8 mouse cellular contexts compared by ENCODE assay signal in the genomic region with DNA sequence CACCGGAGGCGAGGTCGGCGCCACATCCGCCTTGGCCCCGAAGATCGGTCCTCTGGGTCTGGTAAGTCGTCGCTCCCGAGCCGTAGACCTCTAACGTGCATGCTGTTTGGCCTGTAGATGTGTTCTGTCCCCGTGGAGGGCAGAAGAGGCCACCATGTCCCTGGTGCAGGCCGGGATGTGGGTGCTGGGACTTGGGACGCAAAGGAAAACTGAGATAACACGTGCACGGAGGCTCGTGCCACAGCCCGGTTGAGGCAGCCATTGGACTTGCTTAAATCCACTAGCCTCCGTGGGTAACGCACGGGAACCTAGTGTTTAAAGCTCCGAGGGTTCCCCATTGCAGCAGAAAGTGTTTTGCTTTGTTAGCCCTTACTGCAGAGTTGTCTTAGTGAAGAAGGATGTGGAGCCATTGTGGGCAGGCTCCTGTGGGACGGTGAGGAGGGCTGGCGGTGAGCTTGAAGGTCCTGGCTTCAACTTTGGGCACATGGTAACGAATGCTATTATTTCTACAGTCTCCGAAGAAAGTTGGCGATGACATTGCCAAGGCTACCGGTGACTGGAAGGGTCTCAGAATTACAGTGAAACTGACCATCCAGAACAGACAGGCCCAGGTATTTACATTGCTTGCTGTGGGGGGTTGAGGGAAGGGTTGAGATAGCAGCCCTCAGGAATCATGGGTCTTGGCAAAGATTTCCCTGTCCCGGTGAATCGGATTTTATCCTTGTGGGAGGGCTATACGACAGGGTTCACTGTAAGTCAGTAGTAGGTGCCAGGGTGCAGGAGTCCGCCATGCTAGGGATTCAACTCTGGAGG. TPM values are rescaled to one million over a fixed set of nuclear protein-coding genes. Genes with fewer than 3 reads are reported as not detected.
DNase-seq lines count a peak whose midpoint lies in the region; ATAC-seq and TF ChIP-seq lines count a peak whose summit lies in the region.

No protein-coding gene starts in this region.

- H3K36me3 ChIP-seq in heart, embryonic 10.5 days: peaks cover 35% of the 10 kb centered on the region
- peaks cover 20% of the 10 kb centered on the region for H3K36me3 ChIP-seq in hindbrain, postnatal 0 days (ENCODE audit: insufficient read depth, low read length)
- H3K36me3 ChIP-seq in midbrain, embryonic 15.5 days (replicated peaks): peaks cover 6% of the 10 kb centered on the region; the same call in 1 of the 2 replicates

- H3K9ac ChIP-seq in hindbrain, postnatal 0 days (replicated peaks; ENCODE audit: low read length): peak overlapping the region; percentile 81
- H3K9ac ChIP-seq in midbrain, embryonic 15.5 days: peak overlapping the region; percentile 66

- DNase-seq in heart, embryonic 10.5 days (ENCODE audit: low spot score): no peak
- DNase-seq in heart, adult 8-10 months (ENCODE audit: low spot score): no peak
- peak; percentile 60 for DNase-seq in 416B (ENCODE audit: low read depth)
- DNase-seq in hindbrain, postnatal 0 days (ENCODE audit: low spot score): peak; percentile 27
- DNase-seq in left cerebral cortex, adult 8-10 months (ENCODE audit: low spot score in 2 of 2): no peak
- no peak for DNase-seq in frontal cortex, postnatal 25 days (ENCODE audit: low spot score in 2 of 2)

- no peaks in the 10 kb centered on the region for H3K9me3 ChIP-seq in heart, embryonic 10.5 days
- no peaks in the 10 kb centered on the region for H3K9me3 ChIP-seq in hindbrain, postnatal 0 days (ENCODE audit: low read length)
- no peaks in the 10 kb centered on the region for H3K9me3 ChIP-seq in midbrain, embryonic 15.5 days

- no peak; the same call in 1 of the 2 replicates for ATAC-seq in hindbrain, postnatal 0 days
- peak; percentile 1; the same call in 1 of the 2 replicates for ATAC-seq in midbrain, embryonic 15.5 days (replicated peaks)

- H3K27ac ChIP-seq in heart, embryonic 10.5 days: peak overlapping the region; percentile 96
- peak overlapping the region; percentile 6; the same call in 1 of the 2 replicates for H3K27ac ChIP-seq in brown adipose tissue, adult 24 weeks (replicated peaks; ENCODE audit: low read depth, low read length)
- peak overlapping the region; percentile 88 for H3K27ac ChIP-seq in hindbrain, postnatal 0 days
- H3K27ac ChIP-seq in midbrain, embryonic 15.5 days: peak overlapping the region; percentile 76

- H3K4me1 ChIP-seq in heart, embryonic 10.5 days: peaks cover 36% of the 10 kb centered on the region
- H3K4me1 ChIP-seq in brown adipose tissue, adult 24 weeks (ENCODE audit: control insufficient read depth, insufficient read depth, insufficient read length, low read length): peaks cover 4% of the 10 kb centered on the region; the same call in 1 of the 2 replicates
- peaks cover 14% of the 10 kb centered on the region for H3K4me1 ChIP-seq in hindbrain, postnatal 0 days (ENCODE audit: insufficient read depth, low read length)
- H3K4me1 ChIP-seq in midbrain, embryonic 15.5 days: peaks cover 40% of the 10 kb centered on the region

- peak overlapping the region; percentile 89 for H3K4me3 ChIP-seq in heart, embryonic 10.5 days
- peak overlapping the region; percentile 59 for H3K4me3 ChIP-seq in brown adipose tissue, adult 24 weeks (ENCODE audit: insufficient read depth, low read depth, low read length)
- peak overlapping the region; percentile 61 for H3K4me3 ChIP-seq in hindbrain, postnatal 0 days (ENCODE audit: low read length)
- peak overlapping the region; percentile 76 for H3K4me3 ChIP-seq in midbrain, embryonic 15.5 days

- TF ChIP-seq CTCF in hindbrain, postnatal 0 days (IDR thresholded peaks at IDR 0.05; ENCODE audit: low read depth): no peak

- H3K27me3 ChIP-seq in heart, embryonic 10.5 days (ENCODE audit: insufficient read depth, poor library complexity, severe bottlenecking): no peaks in the 10 kb centered on the region
- no peaks in the 10 kb centered on the region for H3K27me3 ChIP-seq in hindbrain, postnatal 0 days (ENCODE audit: insufficient read depth, low read length)
- no peaks in the 10 kb centered on the region for H3K27me3 ChIP-seq in midbrain, embryonic 15.5 days (replicated peaks)

- peak overlapping the region; percentile 70 for H3K4me2 ChIP-seq in hindbrain, postnatal 0 days (ENCODE audit: low read depth, low read length)
- peak overlapping the region; percentile 82 for H3K4me2 ChIP-seq in midbrain, embryonic 15.5 days

- WGBS in heart, embryonic 10.5 days: under 1% methylated on average over 33 of the region's 33 CpGs
- WGBS in hindbrain, postnatal 0 days: 1% methylated on average over 33 of the region's 33 CpGs
- WGBS in midbrain, embryonic 15.5 days: under 1% methylated on average over 33 of the region's 33 CpGs

RNA-seq across cellular contexts. Expression of gene Lrsam1, which starts 0.9 kb away (rescaled TPM):
- 7.6 and 8.6 TPM in 2 replicates for polyA plus RNA-seq in heart, embryonic 10.5 days (2016; fragmentation: Nextera tagmentation; extraction: Ambion mirVana)
- 10 to 100 TPM; 13.1 to 21.8 (median 17.5) TPM for total RNA-seq in heart, adult 8-10 months (2022)
- polyA plus RNA-seq in brown adipose tissue, adult 24 weeks (2012; ENCODE audit: insufficient read depth, insufficient read length, missing spikeins): 6.6 and 13.1 TPM in 2 replicates
- total RNA-seq in hindbrain, postnatal 0 days (2014; rRNA removed): 37.9 and 50.0 TPM in 2 replicates
- polyA plus RNA-seq in hindbrain, postnatal 0 days (2015; fragmentation: Nextera tagmentation; extraction: Ambion mirVana): 19.5 and 22.1 TPM in 2 replicates
- polyA plus RNA-seq in midbrain, embryonic 15.5 days (2015; fragmentation: Nextera tagmentation; extraction: Ambion mirVana): 22.8 and 24.2 TPM in 2 replicates
- total RNA-seq in left cerebral cortex, adult 8-10 months (2022): 10 to 100 TPM; 37.5 to 44.2 (median 38.6) TPM

RNA-seq across cellular contexts. Expression of gene Rpl12, which starts 0.9 kb away (rescaled TPM):
- 121 and 170 TPM in 2 replicates for polyA plus RNA-seq in heart, embryonic 10.5 days (2016; fragmentation: Nextera tagmentation; extraction: Ambion mirVana)
- total RNA-seq in heart, adult 8-10 months (2022): 10 to 100 TPM; 56.3 to 66.1 (median 58.9) TPM
- 5.8 and 7.5 TPM in 2 replicates for polyA plus RNA-seq in brown adipose tissue, adult 24 weeks (2012; ENCODE audit: insufficient read depth, insufficient read length, missing spikeins)
- total RNA-seq in hindbrain, postnatal 0 days (2014; rRNA removed): 154 and 168 TPM in 2 replicates
- 92.2 and 101 TPM in 2 replicates for polyA plus RNA-seq in hindbrain, postnatal 0 days (2015; fragmentation: Nextera tagmentation; extraction: Ambion mirVana)
- 82.5 and 85.8 TPM in 2 replicates for polyA plus RNA-seq in midbrain, embryonic 15.5 days (2015; fragmentation: Nextera tagmentation; extraction: Ambion mirVana)
- 100 to 1,000 TPM; 114 to 127 (median 119) TPM for total RNA-seq in left cerebral cortex, adult 8-10 months (2022)

RNA-seq across cellular contexts. Expression of gene Slc2a8, which starts 19.6 kb away (rescaled TPM):
- polyA plus RNA-seq in heart, embryonic 10.5 days (2016; fragmentation: Nextera tagmentation; extraction: Ambion mirVana): 20.8 and 23.4 TPM in 2 replicates
- total RNA-seq in heart, adult 8-10 months (2022): 10 to 100 TPM; 15.2 to 20.2 (median 17.1) TPM
- polyA plus RNA-seq in brown adipose tissue, adult 24 weeks (2012; ENCODE audit: insufficient read depth, insufficient read length, missing spikeins): 13.1 and 15.2 TPM in 2 replicates
- 38.2 and 41.2 TPM in 2 replicates for total RNA-seq in hindbrain, postnatal 0 days (2014; rRNA removed)
- 32.6 and 33.4 TPM in 2 replicates for polyA plus RNA-seq in hindbrain, postnatal 0 days (2015; fragmentation: Nextera tagmentation; extraction: Ambion mirVana)
- polyA plus RNA-seq in midbrain, embryonic 15.5 days (2015; fragmentation: Nextera tagmentation; extraction: Ambion mirVana): 22.4 and 24.5 TPM in 2 replicates
- 10 to 100 TPM; 21.9 to 27.0 (median 24.9) TPM for total RNA-seq in left cerebral cortex, adult 8-10 months (2022)

Comparison
In these comparisons a context has a peak if more than half of its experiments do, and no peak if none do; other contexts are left out.
1. DNase-seq: peak in 416B (single experiment) and hindbrain, postnatal 0 days (single experiment); none in heart, embryonic 10.5 days (single experiment), heart, adult 8-10 months (single experiment), left cerebral cortex, adult 8-10 months (0 of 2) and frontal cortex, postnatal 25 days (0 of 2).
2. H3K27ac ChIP-seq: peak in every context shown above with its lines; median percentile 96 in heart, embryonic 10.5 days; 88 in hindbrain, postnatal 0 days; 76 in midbrain, embryonic 15.5 days; 6 in brown adipose tissue, adult 24 weeks.
3. Peak in every context shown above with its lines, with median percentiles within 50 percentile points of each other: H3K4me3 ChIP-seq.